18 mouse cellular contexts compared by ENCODE assay signal in genomic region chr16:28859678-28860077, GRCm38 (mm10).
DNase-seq lines count a peak whose midpoint lies in the region; ATAC-seq and TF ChIP-seq lines count a peak whose summit lies in the region.
"Had no signal": no experiment of that assay in that cellular context is flagged by ENCODE, and none has a peak within 500 bp of the region (broad histone marks: within the 10 kb centered on the region; RNA-seq: fewer than 3 reads in every experiment).

No protein-coding gene starts in this region.

- H3K4me1 ChIP-seq in hindbrain, embryonic 12.5 days = peaks cover 13% of the 10 kb centered on the region
- H3K4me1 ChIP-seq in hindbrain, embryonic 10.5 days (replicated peaks) = peaks cover 32% of the 10 kb centered on the region
- peaks cover 14% of the 10 kb centered on the region for H3K4me1 ChIP-seq in midbrain, embryonic 14.5 days (ENCODE audit: control insufficient read depth, insufficient read depth, low read length)
- H3K4me1 ChIP-seq in midbrain, postnatal 0 days (ENCODE audit: insufficient read depth, low read length) = no peaks in the 10 kb centered on the region
- peaks cover 20% of the 10 kb centered on the region for H3K4me1 ChIP-seq in forebrain, embryonic 13.5 days
- no peaks in the 10 kb centered on the region; the same call in 1 of the 2 replicates for H3K4me1 ChIP-seq in hindbrain, postnatal 0 days (ENCODE audit: insufficient read depth, low read length)
- H3K4me1 ChIP-seq: liver, embryonic 15.5 days had no signal

- no peaks in the 10 kb centered on the region for H3K36me3 ChIP-seq in hindbrain, embryonic 12.5 days
- no peaks in the 10 kb centered on the region for H3K36me3 ChIP-seq in hindbrain, embryonic 10.5 days
- H3K36me3 ChIP-seq in midbrain, embryonic 14.5 days (ENCODE audit: control insufficient read depth, insufficient read depth, low read length) = no peaks in the 10 kb centered on the region
- no peaks in the 10 kb centered on the region for H3K36me3 ChIP-seq in midbrain, postnatal 0 days (ENCODE audit: insufficient read depth, low read length)
- H3K36me3 ChIP-seq in forebrain, embryonic 13.5 days (ENCODE audit: poor library complexity, severe bottlenecking) = no peaks in the 10 kb centered on the region
- no peaks in the 10 kb centered on the region for H3K36me3 ChIP-seq in hindbrain, postnatal 0 days (ENCODE audit: insufficient read depth, low read length)
- H3K36me3 ChIP-seq: hindbrain, embryonic 15.5 days; liver, embryonic 15.5 days had no signal

- DNase-seq in hindbrain, embryonic 10.5 days (ENCODE audit: low spot score) = no peak
- peak; percentile 69 for DNase-seq in midbrain, embryonic 14.5 days
- DNase-seq in midbrain, postnatal 0 days (ENCODE audit: low spot score) = no peak
- DNase-seq in hindbrain, postnatal 0 days (ENCODE audit: low spot score) = peak; percentile 42
- no peak for DNase-seq in thymus, postnatal 0 days (ENCODE audit: low spot score)
- DNase-seq in layer of hippocampus, adult 9-11 months = no peak
- DNase-seq: adrenal gland, adult 2 months; cerebellum, adult 9-10 months; gastrocnemius, postnatal 36 days; thymus, postnatal 36 days had no signal

- H3K27ac ChIP-seq in hindbrain, embryonic 12.5 days = no peak overlapping the region
- H3K27ac ChIP-seq in hindbrain, embryonic 10.5 days = no peak overlapping the region
- no peak overlapping the region for H3K27ac ChIP-seq in midbrain, embryonic 14.5 days (replicated peaks; ENCODE audit: low read depth, low read length)
- no peak overlapping the region for H3K27ac ChIP-seq in midbrain, postnatal 0 days (ENCODE audit: low read depth, low read length)
- no peak overlapping the region for H3K27ac ChIP-seq in forebrain, embryonic 13.5 days
- no peak overlapping the region for H3K27ac ChIP-seq in hindbrain, postnatal 0 days
- H3K27ac ChIP-seq: hindbrain, embryonic 15.5 days; liver, embryonic 15.5 days; macrophage had no signal

- H3K4me3 ChIP-seq in hindbrain, embryonic 12.5 days = no peak overlapping the region
- no peak overlapping the region for H3K4me3 ChIP-seq in hindbrain, embryonic 10.5 days
- H3K4me3 ChIP-seq in midbrain, embryonic 14.5 days (replicated peaks; ENCODE audit: low read depth, low read length) = no peak overlapping the region
- no peak overlapping the region for H3K4me3 ChIP-seq in midbrain, postnatal 0 days (ENCODE audit: low read depth, low read length)
- H3K4me3 ChIP-seq in forebrain, embryonic 13.5 days = no peak overlapping the region
- H3K4me3 ChIP-seq in hindbrain, postnatal 0 days (ENCODE audit: low read length) = no peak overlapping the region
- H3K4me3 ChIP-seq: erythroblast, embryonic 14.5 days; hindbrain, embryonic 15.5 days; liver, embryonic 15.5 days had no signal

- no peak overlapping the region for H3K4me2 ChIP-seq in hindbrain, embryonic 12.5 days (replicated peaks)
- peak overlapping the region; percentile 11; the same call in 1 of the 2 replicates for H3K4me2 ChIP-seq in midbrain, embryonic 14.5 days (ENCODE audit: low read length)
- no peak overlapping the region for H3K4me2 ChIP-seq in midbrain, postnatal 0 days (ENCODE audit: low read depth, low read length, poor library complexity, severe bottlenecking)
- H3K4me2 ChIP-seq in forebrain, embryonic 13.5 days = no peak overlapping the region
- no peak overlapping the region for H3K4me2 ChIP-seq in hindbrain, postnatal 0 days (ENCODE audit: low read depth, low read length)
- H3K4me2 ChIP-seq: hindbrain, embryonic 15.5 days; liver, embryonic 15.5 days had no signal

- no peak for TF ChIP-seq CTCF in midbrain, postnatal 0 days (IDR thresholded peaks at IDR 0.05)
- no peak for TF ChIP-seq CTCF in hindbrain, postnatal 0 days (IDR thresholded peaks at IDR 0.05; ENCODE audit: low read depth)

- H3K27me3 ChIP-seq in hindbrain, embryonic 12.5 days = peaks cover 8% of the 10 kb centered on the region
- H3K27me3 ChIP-seq in hindbrain, embryonic 10.5 days (ENCODE audit: insufficient read depth, poor library complexity, severe bottlenecking) = no peaks in the 10 kb centered on the region
- H3K27me3 ChIP-seq in midbrain, embryonic 14.5 days (ENCODE audit: control insufficient read depth, insufficient read depth, low read length) = no peaks in the 10 kb centered on the region
- no peaks in the 10 kb centered on the region for H3K27me3 ChIP-seq in midbrain, postnatal 0 days (ENCODE audit: insufficient read depth, low read length)
- H3K27me3 ChIP-seq in forebrain, embryonic 13.5 days = peaks cover 32% of the 10 kb centered on the region
- H3K27me3 ChIP-seq in hindbrain, postnatal 0 days (ENCODE audit: insufficient read depth, low read length) = no peaks in the 10 kb centered on the region
- H3K27me3 ChIP-seq: CH12.LX; hindbrain, embryonic 15.5 days; liver, embryonic 15.5 days had no signal

- WGBS in hindbrain, embryonic 12.5 days = 32% methylated on average over 7 of the region's 7 CpGs
- WGBS in hindbrain, embryonic 10.5 days = 35% methylated on average over 7 of the region's 7 CpGs
- 8% methylated on average over 7 of the region's 7 CpGs for WGBS in midbrain, embryonic 14.5 days
- 15% methylated on average over 7 of the region's 7 CpGs for WGBS in midbrain, postnatal 0 days
- 5% methylated on average over 7 of the region's 7 CpGs for WGBS in forebrain, embryonic 13.5 days
- WGBS in hindbrain, postnatal 0 days = 23% methylated on average over 7 of the region's 7 CpGs

- H3K9ac ChIP-seq in hindbrain, embryonic 12.5 days = no peak overlapping the region
- H3K9ac ChIP-seq in midbrain, embryonic 14.5 days (replicated peaks; ENCODE audit: low read length) = no peak overlapping the region
- H3K9ac ChIP-seq in midbrain, postnatal 0 days (replicated peaks; ENCODE audit: low read length, poor library complexity, severe bottlenecking) = no peak overlapping the region
- no peak overlapping the region for H3K9ac ChIP-seq in forebrain, embryonic 13.5 days
- no peak overlapping the region for H3K9ac ChIP-seq in hindbrain, postnatal 0 days (replicated peaks; ENCODE audit: low read length)
- H3K9ac ChIP-seq: hindbrain, embryonic 15.5 days; liver, embryonic 15.5 days had no signal

- H3K9me3 ChIP-seq in hindbrain, embryonic 12.5 days (replicated peaks) = no peaks in the 10 kb centered on the region
- H3K9me3 ChIP-seq in hindbrain, embryonic 10.5 days = no peaks in the 10 kb centered on the region
- H3K9me3 ChIP-seq in midbrain, embryonic 14.5 days (ENCODE audit: control insufficient read depth, low read length) = no peaks in the 10 kb centered on the region
- H3K9me3 ChIP-seq in midbrain, postnatal 0 days (ENCODE audit: low read length) = no peaks in the 10 kb centered on the region
- H3K9me3 ChIP-seq in forebrain, embryonic 13.5 days (replicated peaks) = no peaks in the 10 kb centered on the region
- no peaks in the 10 kb centered on the region for H3K9me3 ChIP-seq in hindbrain, postnatal 0 days (ENCODE audit: low read length)
- H3K9me3 ChIP-seq: hindbrain, embryonic 15.5 days; liver, embryonic 15.5 days had no signal

- peak; percentile 29; the same call in 1 of the 2 replicates for ATAC-seq in hindbrain, embryonic 12.5 days (ENCODE audit: low FRiP score)
- ATAC-seq in midbrain, embryonic 14.5 days (ENCODE audit: low FRiP score, low TSS enrichment) = peak; percentile 60; the same call in 1 of the 2 replicates
- no peak for ATAC-seq in midbrain, postnatal 0 days (ENCODE audit: low FRiP score)
- peak; percentile 70 for ATAC-seq in forebrain, embryonic 13.5 days
- ATAC-seq in hindbrain, postnatal 0 days = 0 out of 2 replicates have a peak, but pooled peaks have one; percentile 47
- ATAC-seq: intestine, postnatal 0 days had no signal

Comparison
In these comparisons a context has a peak if more than half of its experiments do, and no peak if none do; other contexts are left out.
1. DNase-seq: peak in midbrain, embryonic 14.5 days (single experiment) and hindbrain, postnatal 0 days (single experiment); none in hindbrain, embryonic 10.5 days (single experiment), midbrain, postnatal 0 days (single experiment), thymus, postnatal 0 days (single experiment) and layer of hippocampus, adult 9-11 months (single experiment).